Mouse (Mus musculus) embryonic facial prominence, embryonic 14.5 days (tissue): ENCODE data around the gene Nbas. TPM values are rescaled to one million over a fixed set of nuclear protein-coding genes. Genes with fewer than 3 reads are reported as not detected.
A peak's percentile ranks its signal among the peaks of the same experiment; 100 is the strongest.

Experiments used
- ATAC-seq: fragments of 200-750 bp; cut with Nextera tagmentation; 2 replicates; pipeline ENCODE4 v1.8.0; 2017; ENCODE audit warnings: low read depth, moderate number of reproducible peaks, moderate TSS enrichment
- DNase-seq: peaks from one replicate; pipeline ENCODE4 v3.0.0-alpha.2; 2015; ENCODE audit warnings: low spot score
- H3K27ac ChIP-seq: fragments of 300-500 bp; sonication (generic); replicated peaks from 2 replicates; pipeline ENCODE4 v1.5.1; 2014; ENCODE audit warnings: low read depth, mild to moderate bottlenecking, low read length, moderate library complexity
- H3K27me3 ChIP-seq: fragments of 300-500 bp; sonication (generic); replicated peaks from 2 replicates; pipeline ENCODE4 v1.6.1; 2014; ENCODE audit warnings: low read length; ENCODE audit not compliant: control insufficient read depth, insufficient read depth
- H3K36me3 ChIP-seq: fragments of 300-500 bp; sonication (generic); 2 replicates; pipeline ENCODE4 v1.6.1; 2014; ENCODE audit warnings: low read length, mixed read lengths; ENCODE audit not compliant: control insufficient read depth, insufficient read depth
- H3K4me1 ChIP-seq: fragments of 300-500 bp; sonication (generic); 2 replicates; pipeline ENCODE4 v1.6.1; 2014; ENCODE audit warnings: antibody characterized with exemption, low read length; ENCODE audit not compliant: control insufficient read depth, insufficient read depth
- H3K4me2 ChIP-seq: fragments of 300-500 bp; sonication (generic); 2 replicates; pipeline ENCODE4 v1.6.1; 2014; ENCODE audit warnings: low read depth, mild to moderate bottlenecking, low read length, moderate library complexity, mixed read lengths
- H3K4me3 ChIP-seq: fragments of 300-500 bp; sonication (generic); 2 replicates; pipeline ENCODE4 v1.5.1; 2014; ENCODE audit warnings: low read depth, mild to moderate bottlenecking, low read length
- H3K9ac ChIP-seq: fragments of 300-500 bp; sonication (generic); 2 replicates; pipeline ENCODE4 v1.6.1; 2014; ENCODE audit warnings: low read depth, mild to moderate bottlenecking, low read length, moderate library complexity, mixed read lengths
- H3K9me3 ChIP-seq: fragments of 300-500 bp; sonication (generic); 2 replicates; pipeline ENCODE4 v1.6.1; 2016; ENCODE audit warnings: low read length; ENCODE audit not compliant: control insufficient read depth
- whole genome bisulfite sequencing: fragments of 180-500 bp; shearing (Covaris S2); extraction: QIAGEN DNeasy Blood & Tissue Kit; methylation state at CpG from one replicate; pipeline ENCODE4 v1.1.7; 2014; 5-methylcytosine and 5-hydroxymethylcytosine counted together
- polyA plus RNA-seq: library from polyadenylated mRNA; unstranded; fragments of >200 nt; fragmentation: Nextera tagmentation; extraction: Ambion mirVana; gene quantifications from 2 replicates; pipeline ENCODE4 v1.2.1, GENCODE M21; 2014

Gene Nbas
- polyA plus RNA-seq, 1 experiment from 2014 or later, result 20.9 TPM

DNA sequence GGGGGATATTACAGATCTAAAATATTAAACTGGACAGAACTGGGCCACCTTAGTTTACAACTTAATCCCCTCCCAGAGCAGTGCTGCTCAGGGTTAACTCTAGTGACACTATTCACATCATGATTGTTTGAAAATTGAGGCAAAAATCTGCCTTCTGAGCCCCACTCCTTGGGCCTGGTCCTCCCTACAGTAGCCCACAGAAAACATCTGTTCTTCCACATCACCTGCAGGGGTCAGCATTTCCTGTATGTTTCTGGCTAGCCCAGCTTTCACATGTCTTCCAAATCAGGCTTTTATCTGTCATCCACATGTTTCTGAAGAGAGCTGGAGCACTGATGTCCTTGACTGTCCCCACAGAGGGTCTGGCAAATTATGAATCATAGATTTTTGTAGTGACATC is 333.5 kb downstream of the Nbas start:
- no peaks in the 10 kb centered on the region for H3K36me3 ChIP-seq
- H3K27ac ChIP-seq, result no peak overlapping the region
- ATAC-seq, result no peak
- H3K4me1 ChIP-seq, result no peaks in the 10 kb centered on the region
- H3K9me3 ChIP-seq, result no peaks in the 10 kb centered on the region
- H3K4me2 ChIP-seq, result no peak overlapping the region
- H3K4me3 ChIP-seq, result no peak overlapping the region
- peak; percentile 34 for DNase-seq
- no peaks in the 10 kb centered on the region for H3K27me3 ChIP-seq
- H3K9ac ChIP-seq, result no peak overlapping the region

GRCm38 (mm10) chr12:13607021-13607420 is 338.1 kb downstream of the Nbas start:
- H3K9ac ChIP-seq, result no peak overlapping the region
- no peak for DNase-seq
- 76% methylated on average over 2 of the region's 2 CpGs for WGBS

GRCm38 (mm10) chr12:13609027-13609426 is 340.1 kb downstream of the Nbas start:
- Histone ChIP-seq H3K4me2 (no peak overlapping the region), H3K4me1 (no peaks in the 10 kb centered on the region), H3K27me3 (no peaks in the 10 kb centered on the region), H3K9me3 (no peaks in the 10 kb centered on the region), H3K4me3 (no peak overlapping the region), H3K27ac (no peak overlapping the region), H3K36me3 (no peaks in the 10 kb centered on the region), H3K9ac (no peak overlapping the region)
- WGBS, result 80% methylated on average over 11 of the region's 11 CpGs
- DNase-seq (peak; percentile 60), ATAC-seq (peak; percentile 37; the same call in 1 of the 2 replicates)

More at GRCm38 (mm10) chr12:13607021-13607420, 338.1 kb downstream of the Nbas start:
- Histone ChIP-seq H3K4me2 (no peak overlapping the region), H3K4me1 (no peaks in the 10 kb centered on the region), H3K36me3 (no peaks in the 10 kb centered on the region), H3K4me3 (no peak overlapping the region), H3K27me3 (no peaks in the 10 kb centered on the region), H3K9me3 (no peaks in the 10 kb centered on the region), H3K27ac (no peak overlapping the region)
- no peak for ATAC-seq

GRCm38 (mm10) chr12:13613041-13613440 is 344.1 kb downstream of the Nbas start:
- 12% methylated on average over 2 of the region's 2 CpGs for WGBS
- no peak for ATAC-seq
- no peak overlapping the region for H3K4me3 ChIP-seq

GRCm38 (mm10) chr12:13615661-13616060 is 346.7 kb downstream of the Nbas start:
- ATAC-seq, result no peak
- WGBS, result 82% methylated on average over 7 of the region's 7 CpGs

More at GRCm38 (mm10) chr12:13613041-13613440, 344.1 kb downstream of the Nbas start:
- Histone ChIP-seq H3K36me3 (no peaks in the 10 kb centered on the region), H3K9me3 (no peaks in the 10 kb centered on the region), H3K27ac (no peak overlapping the region), H3K27me3 (no peaks in the 10 kb centered on the region), H3K4me2 (no peak overlapping the region), H3K9ac (no peak overlapping the region), H3K4me1 (no peaks in the 10 kb centered on the region)
- no peak for DNase-seq

DNA sequence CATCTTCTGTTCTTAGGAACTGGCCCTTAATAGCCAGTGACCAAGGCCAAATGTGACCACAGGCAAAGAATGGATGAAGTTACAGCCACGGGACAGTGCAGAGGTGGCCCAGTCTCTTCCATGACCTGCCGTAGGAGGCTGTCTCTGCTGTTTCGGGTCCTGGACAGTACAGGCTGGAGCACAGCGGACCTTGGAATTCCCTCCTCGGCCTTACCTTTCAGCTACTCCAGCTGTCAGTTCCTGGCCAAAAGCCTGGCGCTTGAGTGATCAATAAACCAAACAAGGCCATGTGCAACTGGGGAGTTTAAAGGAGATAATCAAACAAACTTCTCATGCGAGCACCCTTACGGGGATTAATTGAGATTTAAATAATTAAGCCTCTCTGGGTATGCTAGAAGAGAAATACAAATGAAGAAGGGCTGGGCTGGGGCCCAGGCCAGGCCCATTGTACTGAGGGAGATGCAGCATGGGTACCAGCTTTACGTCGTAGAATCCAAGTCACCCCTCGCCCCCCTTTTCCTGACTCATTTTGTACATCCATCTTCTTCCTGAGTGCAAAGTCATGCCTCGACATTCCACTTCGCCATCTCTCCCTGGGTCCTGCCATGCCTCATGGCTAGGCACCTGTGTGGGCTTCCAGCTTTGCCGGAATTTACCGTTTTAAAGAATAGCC is 353.4 kb downstream of the Nbas start:
- H3K4me2 ChIP-seq, result no peak overlapping the region
- no peak overlapping the region for H3K9ac ChIP-seq
- WGBS, result 86% methylated on average over 15 of the region's 15 CpGs
- no peaks in the 10 kb centered on the region for H3K36me3 ChIP-seq
- no peaks in the 10 kb centered on the region for H3K4me1 ChIP-seq
- H3K4me3 ChIP-seq, result no peak overlapping the region
- DNase-seq (no peak), ATAC-seq (no peak)
- no peak overlapping the region for H3K27ac ChIP-seq
- H3K27me3 ChIP-seq, result no peaks in the 10 kb centered on the region
- H3K9me3 ChIP-seq, result no peaks in the 10 kb centered on the region

More at GRCm38 (mm10) chr12:13615661-13616060, 346.7 kb downstream of the Nbas start:
- Histone ChIP-seq H3K4me3 (no peak overlapping the region), H3K4me2 (no peak overlapping the region), H3K27ac (no peak overlapping the region), H3K9ac (no peak overlapping the region), H3K27me3 (no peaks in the 10 kb centered on the region), H3K36me3 (no peaks in the 10 kb centered on the region), H3K9me3 (no peaks in the 10 kb centered on the region), H3K4me1 (no peaks in the 10 kb centered on the region)
- DNase-seq, result no peak

DNA sequence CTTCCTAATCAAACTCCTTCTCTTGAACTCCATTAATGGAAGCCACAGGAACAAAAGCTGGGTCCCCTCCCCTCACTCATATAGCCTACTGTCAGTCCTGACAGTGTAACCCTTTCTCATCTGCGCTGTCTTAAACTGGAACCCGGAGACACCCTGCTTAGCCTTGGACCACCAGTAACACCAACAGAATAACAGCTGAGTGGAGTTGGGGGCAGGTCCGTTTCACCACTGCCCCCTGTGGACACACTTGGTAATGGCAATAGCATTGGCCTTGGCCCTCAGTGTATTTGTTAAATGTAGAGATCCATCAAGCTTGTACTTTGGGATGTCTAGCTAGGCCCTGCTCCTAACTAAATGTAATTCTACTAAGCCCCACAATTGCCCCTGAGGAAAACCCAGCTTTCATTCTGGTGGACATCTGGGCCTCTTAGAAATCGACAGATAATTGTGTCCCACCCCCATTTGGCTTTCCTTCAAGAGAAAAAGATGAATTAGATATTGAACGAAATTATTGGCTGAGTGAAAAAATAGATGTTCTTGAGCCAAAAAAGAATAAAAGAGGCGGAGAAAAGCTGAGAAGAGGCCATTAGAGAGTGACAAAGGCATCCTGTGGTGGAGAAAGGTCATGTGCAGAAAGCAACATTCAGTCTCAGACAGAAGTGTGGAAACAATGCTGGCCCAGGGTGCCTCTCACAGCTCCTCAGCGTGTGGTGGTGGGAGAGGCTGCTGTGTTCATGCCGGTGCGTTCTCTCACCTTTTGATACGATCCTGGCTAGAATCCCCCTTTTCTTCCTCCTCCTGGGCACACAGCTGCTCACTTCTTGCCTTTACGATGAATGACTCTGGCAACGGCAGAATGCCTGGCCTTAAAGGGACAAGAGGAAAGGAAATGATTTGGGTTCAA is 358.1 kb downstream of the Nbas start:
- Histone ChIP-seq H3K9ac (no peak overlapping the region), H3K27ac (no peak overlapping the region), H3K4me3 (no peak overlapping the region), H3K4me1 (no peaks in the 10 kb centered on the region), H3K36me3 (no peaks in the 10 kb centered on the region), H3K4me2 (no peak overlapping the region), H3K9me3 (no peaks in the 10 kb centered on the region), H3K27me3 (no peaks in the 10 kb centered on the region)
- 60% methylated on average over 12 of the region's 12 CpGs for WGBS
- DNase-seq (no peak), ATAC-seq (no peak)
